Mouse (Mus musculus): ENCODE data around the gene Fars2.

Fars2 gene

DNA sequence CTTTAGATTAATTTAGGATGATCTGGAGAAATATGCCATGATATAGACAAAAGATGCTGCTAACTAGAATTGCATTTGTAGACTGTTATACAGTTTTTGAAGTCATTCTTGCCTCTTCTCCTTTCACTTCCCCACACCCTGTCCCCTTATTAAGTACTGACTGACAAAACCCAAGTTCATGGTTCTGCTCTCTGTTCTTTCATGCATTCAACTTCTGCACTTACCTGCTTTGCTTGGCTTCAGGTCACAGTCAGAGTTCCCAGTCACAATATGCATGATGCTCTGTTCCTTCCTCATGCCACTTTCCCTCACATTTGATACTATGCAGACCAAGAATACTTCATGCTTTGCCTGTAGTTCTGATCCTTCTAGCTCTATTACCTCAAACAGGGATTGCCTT lies 105.5 kb downstream of the Fars2 start:
- no peak for DNase-seq

DNA sequence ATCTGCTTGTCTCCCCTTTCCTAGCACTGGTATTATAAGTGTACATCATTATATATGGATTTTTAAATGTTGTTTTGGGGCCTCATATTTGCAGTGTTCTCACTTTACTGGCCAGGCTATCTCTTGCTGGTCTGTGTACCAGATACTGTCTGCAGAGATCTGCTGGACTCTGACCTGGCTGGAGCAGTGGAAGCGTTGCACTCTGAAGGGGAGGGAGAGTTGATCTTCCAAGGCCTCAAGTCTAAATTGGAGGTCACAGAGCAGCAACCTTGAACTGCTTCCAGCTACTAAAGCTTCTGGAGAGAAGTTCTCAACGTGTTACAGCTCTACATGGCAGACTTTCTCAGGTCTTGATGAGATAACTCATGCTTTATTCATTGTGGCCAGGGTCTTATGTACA lies 107.2 kb downstream of the Fars2 start:
- DNase-seq = no peak

DNA sequence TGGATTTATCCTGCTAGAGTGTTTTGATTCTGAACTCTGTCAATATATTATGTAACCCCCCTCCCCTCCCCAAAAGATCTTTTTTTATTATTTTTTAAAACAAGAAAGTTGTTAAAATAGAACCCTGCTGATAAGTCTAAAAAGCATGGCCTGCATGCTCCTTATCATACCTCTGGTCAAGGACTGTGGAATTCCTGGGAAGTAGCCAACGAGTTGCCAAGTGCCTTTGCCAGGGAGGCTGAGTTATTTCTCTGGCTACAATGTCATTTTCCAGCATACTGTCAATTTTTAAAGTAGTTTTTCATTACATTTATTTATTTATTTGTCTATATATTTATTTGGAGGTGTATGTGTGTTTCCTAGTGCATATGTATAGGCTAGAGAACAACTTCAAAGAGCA lies 125.0 kb downstream of the Fars2 start:
- peak; percentile 59 for DNase-seq

DNA sequence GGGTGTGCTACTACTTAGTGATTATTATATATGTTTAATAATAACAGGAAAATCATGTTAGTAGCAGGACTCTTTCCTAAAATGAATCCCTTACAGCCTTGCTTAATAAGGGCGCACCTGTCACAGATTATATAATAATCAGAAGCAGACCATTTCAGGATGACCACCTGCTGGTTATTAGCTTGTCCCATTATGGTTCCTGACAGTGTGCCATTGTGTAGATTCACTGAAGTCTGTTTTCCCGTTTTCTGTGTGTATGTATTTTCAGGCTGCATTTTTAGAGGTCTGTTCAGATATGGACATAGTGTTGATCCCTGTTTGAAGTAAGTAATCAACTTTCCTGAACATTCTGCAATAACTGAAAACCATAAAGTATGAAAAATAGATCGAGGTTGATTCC lies 136.7 kb downstream of the Fars2 start:
- DNase-seq = no peak

DNA sequence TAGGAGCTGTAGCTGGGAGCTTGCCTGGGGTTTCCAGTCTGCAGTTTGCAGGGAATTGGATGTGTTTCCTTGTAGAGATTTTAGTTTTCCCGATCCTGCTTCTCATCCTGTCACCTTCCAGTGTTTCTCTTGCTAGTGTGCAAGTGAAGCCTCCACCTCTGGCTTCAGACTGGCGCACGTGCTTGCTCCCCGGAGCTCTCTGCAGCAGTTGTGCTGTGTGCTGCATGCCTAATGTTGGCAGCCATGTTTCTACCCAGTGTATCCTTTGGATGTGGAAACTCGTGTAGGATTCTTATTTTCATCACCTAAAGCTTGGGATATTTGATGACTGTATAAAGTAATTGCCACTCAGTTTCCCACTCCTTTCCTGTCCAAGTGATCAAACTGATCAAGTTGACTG lies 140.0 kb downstream of the Fars2 start:
- no peak for DNase-seq

DNA sequence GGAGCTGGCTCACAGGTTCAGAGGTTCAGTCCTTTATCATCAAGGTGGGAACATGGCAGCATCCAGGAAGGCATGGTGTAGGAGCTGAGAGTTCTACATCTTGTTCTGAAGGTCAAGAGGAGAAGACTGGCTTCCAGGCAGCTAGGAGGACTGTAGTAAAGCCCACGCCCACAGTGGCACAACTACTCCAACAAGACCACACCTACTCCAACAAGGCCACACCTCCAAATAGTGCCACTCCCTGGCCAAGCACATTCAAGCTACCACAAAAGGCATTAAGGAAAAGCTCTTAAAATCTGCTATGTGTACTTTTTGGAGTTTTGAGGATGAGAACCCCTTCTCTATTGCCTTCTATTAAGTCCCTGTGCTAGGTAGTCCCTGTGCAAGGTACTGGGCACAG lies 142.5 kb downstream of the Fars2 start:
- DNase-seq = no peak

DNA sequence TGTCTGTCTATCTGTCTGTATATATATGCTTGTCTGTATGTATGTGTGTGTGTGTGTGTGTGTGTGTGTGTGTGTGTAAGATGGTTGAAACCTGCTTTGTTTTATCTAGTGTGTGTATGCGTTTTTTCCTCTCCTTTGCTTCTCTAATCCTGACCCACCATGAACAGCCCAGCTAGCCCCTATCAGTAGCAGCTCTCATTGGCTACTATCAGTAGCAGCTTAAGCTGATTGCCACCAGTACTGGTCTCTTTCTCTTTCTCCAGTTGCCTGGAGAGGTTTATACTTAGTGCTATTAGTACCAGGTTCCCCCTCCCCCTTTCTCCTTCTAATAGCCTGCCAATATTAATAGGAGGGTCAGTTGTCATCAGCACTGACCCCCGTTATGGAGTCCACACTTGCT lies 144.1 kb downstream of the Fars2 start:
- DNase-seq = no peak

DNA sequence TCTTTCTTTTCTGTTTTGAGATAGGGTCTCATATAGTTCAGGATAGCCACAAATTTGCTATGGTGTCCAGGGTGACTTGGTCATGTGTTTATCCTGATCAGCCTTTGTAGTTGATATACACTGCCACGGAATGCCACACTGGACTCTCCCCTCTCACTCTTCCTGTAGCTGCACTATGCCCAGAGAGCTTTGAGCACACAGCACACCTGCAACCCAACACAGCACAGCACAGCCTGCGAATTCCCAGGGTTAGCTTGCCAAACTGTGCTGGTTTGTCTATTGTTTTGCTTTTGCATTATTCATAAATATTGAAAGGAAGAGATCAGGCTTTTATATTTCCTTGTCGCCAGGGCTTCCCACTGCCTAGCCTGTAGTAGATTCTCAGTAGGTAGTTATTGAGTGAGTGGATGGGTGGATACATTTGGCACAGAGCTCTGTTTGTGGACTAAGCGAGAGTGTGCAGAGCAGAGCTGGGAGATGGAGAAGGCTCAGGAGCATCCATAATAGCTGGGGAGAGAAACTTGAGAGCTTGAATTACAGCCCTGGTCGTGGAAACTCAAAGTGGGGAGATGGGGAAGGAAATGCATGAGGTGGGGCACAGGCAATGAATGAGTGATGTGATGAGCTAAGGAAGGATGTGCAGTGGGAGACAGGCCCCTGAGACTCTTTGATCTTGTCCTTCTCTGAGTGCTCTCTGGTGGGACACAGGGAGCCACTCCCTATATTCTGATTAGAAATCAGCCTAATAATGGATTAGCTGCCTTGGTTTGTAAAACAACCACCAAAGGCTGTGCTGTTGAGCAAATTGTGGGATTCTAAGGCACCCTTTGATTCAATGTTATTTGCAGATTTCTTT lies 146.3 kb downstream of the Fars2 start:
- no peak for DNase-seq

DNA sequence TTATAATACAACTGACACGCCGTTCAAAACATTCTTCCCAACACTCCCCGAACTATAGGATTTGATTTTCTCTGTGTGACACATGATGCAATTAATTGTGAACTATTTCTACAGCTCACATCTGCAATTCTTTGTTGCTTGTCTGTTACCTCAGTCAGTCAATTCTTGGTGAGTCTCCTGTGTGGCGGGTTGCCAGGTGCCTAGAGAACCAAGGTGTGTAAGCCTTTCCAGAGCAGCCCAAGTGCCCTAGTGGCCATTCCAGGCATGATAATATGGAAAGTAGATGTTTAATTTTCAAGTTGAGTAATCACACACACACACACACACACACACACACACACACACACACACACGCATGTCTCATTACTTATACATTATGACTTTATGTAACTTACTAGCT lies 147.2 kb downstream of the Fars2 start:
- peak; percentile 14 for DNase-seq

DNA sequence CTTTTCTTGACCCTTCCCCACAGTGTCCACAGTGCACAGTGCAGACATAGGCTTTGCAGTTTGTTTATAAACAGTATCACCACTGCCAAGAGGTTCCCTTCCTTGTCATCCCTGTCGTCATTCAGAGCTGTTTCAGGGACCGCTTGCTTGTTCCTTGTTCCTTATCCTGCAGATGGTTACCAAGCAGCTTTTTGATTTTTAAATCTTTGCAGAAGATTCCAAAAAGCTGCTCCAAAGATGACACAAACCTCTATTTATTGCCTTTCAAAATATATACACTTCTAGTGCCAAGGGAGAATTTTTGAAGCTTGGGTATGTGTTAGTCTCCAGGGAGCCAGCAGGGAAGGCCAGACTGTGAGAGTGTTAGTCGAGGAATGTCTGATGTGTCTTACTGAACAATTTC lies 148.1 kb downstream of the Fars2 start:
- DNase-seq = no peak

DNA sequence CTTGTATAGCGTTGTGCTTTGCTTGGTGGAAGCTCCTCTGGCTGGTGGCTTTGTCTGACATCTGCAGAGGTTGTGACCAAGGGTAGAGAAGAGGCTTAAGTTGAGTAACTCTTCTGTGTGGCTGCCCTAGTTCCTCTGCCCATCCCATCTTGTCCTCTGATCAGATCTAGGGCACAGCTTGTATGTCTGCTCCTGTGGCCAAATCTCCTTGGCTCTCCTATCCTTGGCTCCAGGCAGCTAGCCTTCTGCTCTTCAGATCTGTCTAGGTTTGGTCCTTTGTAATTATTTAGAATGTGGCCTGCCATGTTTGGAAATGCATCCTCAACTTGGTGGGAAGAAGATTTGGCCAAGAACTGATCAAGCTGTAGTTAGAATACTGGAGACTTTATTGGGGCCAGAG lies 150.2 kb downstream of the Fars2 start:
- no peak for DNase-seq

DNA sequence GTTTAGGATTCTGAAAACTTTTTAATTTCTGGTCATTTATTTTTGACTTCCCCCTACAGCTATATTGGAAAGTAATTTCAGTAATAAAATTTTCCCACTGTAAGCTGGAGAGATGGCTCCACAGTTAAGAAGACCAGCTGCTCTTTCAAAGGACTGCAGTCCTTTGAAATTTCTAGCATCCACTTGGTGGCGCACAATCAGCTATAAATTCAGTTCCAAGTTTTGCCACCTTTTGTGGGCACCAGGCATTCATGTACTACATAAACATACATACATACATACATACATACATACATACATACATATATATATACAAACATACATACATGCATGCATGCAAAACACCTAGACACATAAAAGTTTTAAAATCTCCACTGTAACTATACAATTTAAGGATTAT lies 153.7 kb downstream of the Fars2 start:
- DNase-seq = no peak

DNA sequence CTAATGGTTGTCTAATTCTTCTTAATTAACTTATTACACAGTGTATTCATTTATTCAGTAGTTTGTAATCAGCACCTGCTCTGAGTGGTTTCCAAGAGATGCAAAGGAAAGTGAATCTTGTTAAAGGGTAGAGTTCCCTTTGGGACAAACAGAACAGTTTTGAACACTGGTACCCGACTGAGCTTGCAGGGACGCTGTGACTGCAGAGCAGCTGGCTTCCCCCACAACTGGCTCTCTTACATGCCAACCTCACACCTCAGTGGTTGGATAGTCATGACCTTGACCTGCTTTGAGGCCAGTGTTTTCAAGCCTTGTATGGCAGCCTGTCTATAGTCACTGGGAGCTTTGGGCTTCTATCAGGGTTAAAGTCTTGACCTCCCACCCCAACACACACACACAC lies 156.3 kb downstream of the Fars2 start:
- no peak for DNase-seq

DNA sequence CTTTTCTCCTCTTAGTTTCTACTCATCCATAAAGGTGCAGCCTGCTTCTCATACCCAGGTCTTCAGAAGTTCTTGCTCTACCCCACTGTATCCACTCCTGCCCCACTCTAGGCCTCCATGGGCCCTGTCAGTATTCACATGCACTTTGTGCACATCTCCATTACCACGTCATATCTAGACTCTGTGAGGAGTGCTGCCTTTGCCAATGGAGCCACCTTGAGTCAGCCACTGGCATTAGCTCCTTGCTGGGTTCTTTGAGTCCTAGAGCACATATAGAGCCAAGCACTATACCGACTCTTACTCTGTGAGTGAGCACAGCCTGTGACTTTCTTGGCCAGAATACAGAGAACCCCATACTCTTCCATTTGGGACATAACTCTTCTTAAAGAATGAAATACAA lies 159.0 kb downstream of the Fars2 start:
- no peak for DNase-seq

DNA sequence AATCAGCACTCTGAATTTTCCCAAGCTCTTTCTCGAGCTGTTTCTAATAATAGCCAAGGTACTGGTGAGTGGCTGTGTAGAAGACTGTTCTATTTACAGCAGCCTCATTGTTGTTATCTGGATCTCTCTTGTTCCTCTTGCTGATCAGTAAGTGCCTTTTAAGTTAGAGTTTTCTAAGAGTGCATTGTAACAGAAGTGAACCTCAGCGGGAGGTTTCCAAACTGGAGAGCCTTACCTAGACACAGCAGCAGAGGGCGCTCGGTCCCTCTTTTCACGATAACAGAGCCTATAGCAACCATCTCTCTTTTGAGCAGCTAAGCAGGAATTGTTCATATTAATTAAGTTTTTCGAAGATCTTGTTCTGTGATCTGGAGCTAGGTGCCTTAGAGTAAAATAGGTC lies 164.8 kb downstream of the Fars2 start:
- DNase-seq = peak; percentile 85

DNA sequence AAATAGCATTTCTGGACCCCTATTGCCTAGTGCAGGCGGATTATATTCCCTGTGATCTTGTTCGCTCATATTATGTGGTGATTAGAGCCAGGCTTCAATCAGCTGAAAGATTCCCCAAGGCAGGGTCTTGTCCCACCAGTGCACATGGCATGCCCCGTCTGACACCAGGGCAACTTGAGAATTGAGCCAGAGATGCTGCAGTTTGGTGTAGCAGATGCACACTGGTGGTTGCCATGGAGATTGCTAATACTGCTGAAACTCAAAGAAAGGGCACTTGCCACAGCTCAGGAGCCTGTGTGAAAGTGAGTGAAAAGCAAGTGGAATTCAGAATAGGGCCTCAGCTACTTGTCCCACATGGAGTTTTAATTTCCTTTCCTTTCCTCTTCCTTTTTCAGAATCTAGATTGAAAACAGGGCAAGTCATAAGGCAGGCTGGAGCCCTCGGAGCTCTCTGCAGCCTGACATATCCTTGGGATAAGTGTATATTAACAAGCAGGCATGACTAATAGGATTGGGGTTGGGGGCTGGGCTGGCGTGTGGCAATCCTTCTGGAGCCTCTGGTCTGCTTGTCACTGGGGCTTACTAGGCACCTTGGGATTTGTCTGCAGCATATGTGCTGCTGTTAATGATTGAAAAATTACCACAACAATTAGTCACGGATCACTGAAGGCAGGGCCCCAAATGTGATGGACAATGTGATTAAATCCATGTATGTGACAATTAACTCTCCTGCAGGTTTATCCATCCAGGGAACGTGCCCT lies 165.8 kb downstream of the Fars2 start:
- no peak for DNase-seq

DNA sequence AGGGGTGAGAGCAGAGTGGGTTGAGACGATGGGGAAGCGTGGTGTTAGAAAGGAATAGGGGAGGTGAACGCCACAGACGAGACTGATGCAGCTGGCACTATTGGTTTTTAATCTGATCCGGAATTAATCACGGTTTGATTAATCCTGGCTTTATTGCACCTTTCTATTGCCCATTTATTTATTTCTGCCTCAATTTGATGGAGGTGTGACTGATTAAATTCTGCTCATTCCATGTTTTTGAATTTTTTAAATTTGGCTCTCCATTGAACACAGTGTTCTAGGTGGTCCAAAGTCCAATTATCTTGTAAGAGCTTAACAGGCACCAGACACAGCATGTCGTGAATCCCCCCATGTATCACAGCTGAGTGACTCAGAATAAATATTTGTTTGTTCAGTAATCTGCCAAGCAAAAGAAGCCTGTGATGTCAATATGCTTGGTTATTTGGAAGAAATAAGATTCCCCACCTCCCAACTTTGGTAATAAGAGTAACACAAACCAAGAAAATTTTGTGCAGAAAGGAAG lies 166.4 kb downstream of the Fars2 start:
- no peak for DNase-seq

DNA sequence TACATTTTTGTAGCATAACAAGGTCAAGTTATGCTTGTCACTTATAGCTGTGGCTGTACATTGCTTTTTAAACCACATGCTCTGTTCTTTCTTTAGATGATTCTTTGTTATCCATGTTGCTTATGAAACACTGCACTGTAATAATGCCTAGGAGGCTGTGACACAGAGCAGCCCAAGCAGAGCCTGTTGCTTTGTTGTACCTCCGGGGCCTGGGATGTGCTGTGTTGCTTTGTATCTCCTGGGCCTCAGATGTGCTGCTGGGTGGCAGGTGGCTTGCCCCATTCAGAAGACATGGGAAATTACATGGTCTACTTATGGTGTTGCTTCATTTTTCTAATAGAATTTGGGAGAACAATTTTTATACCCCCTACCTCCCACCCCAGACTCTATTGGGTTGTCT lies 166.9 kb downstream of the Fars2 start:
- no peak for DNase-seq

DNA sequence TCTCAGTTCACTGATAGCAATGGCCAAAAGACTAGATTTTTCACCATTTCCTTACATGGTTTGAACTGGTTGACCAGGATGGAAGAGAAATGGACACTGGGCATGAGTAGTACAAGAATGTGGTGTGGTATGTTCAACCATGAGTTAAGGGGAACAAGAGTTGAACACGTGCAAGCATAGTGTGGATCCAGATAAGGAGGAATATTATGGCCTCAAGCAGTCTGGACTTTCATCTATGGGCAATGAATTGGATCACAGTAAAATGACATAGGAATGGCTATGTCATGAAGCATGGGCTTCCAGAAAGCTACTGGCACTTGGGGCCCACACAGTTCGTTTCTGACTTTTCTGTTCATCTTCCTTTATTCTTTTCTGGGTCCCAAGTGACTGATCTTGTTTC lies 168.0 kb downstream of the Fars2 start:
- DNase-seq = no peak

DNA sequence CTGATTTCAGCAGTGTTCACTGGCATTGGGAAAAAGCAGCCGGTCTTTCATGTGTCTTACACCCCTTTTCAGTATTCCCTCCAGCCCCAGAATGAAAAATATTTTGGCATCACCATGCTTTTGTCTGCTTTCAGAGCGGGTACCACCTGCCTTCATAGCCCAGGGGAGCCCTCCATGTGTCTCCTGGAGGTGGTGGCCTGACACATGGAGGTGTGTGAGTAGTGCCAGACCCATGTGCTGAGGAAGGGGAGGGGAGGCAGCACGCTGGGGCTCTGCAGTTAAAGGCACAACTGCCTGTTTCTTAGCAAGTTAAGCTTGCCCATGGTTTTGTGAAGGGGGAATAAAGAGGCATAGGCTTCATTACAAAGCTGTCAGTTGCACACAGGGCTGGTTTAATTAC lies 176.3 kb downstream of the Fars2 start:
- no peak for DNase-seq

DNA sequence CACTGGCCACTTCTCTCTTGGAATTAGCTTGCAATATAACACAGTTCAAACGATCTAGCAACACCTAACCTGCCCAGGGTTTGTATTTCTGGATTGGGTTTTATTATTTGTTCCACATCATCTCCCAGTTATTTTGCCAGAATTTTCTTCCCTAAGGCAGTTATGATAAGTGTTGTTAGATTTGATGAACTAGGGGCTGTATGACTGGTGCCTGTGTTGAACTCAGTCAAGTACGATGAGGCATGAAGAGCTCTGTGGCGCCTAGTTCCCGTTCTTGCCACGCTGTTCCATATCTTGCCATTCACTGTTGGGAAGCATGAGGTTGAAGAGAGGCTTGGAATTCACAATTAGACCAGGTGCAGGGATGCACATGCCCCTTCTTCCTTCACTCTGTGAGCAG lies 177.3 kb downstream of the Fars2 start:
- no peak for DNase-seq

DNA sequence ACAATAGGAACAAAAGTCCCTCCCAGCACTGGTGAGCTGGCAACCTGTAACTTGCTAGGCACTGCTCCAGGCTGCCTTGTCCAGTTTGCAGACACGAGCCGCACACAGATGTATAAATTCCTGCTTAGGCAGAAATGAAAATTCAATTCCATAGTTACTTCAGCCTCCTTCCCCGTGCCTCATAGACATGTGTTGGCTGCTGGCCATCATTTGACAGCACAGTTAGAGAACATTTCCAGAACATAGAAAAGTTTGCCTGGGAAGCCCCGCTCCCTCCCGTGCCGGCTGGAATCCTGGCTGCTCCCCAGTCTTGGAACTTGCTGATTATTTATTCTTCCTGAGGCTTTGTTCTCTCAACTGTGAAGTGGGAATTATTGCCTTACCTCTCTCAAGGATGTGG lies 178.6 kb downstream of the Fars2 start:
- DNase-seq = peak; percentile 68

DNA sequence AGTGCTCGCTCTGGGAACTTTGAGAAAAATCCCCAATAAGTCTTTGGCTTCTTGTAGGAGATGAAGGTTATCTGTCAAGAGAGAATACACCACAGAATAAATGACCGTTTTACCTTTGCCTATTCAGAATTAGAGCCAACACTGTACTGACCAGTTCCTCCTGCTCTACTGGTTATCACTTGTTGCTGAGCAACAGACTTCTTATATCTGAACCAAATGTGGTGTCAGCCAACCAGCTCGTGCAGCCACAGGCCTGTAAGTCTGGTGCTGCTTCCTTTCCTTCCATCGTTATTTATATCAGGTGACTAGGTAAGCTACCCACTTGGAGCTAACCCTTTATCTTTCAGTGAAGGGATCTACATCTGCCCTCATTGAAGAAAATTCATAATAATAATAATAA lies 179.4 kb downstream of the Fars2 start:
- no peak for DNase-seq

All from lung, postnatal 14 days (tissue).